Comparison of ENCODE assay signal across 9 mouse cellular contexts in genomic region chr8:78741965-78742364, GRCm38 (mm10).
DNase-seq lines count a peak whose midpoint lies in the region; ATAC-seq lines count a peak whose summit lies in the region.
"Had no signal": no experiment of that assay in that cellular context is flagged by ENCODE, and none has a peak within 500 bp of the region (broad histone marks: within the 10 kb centered on the region; RNA-seq: fewer than 3 reads in every experiment).

No protein-coding gene starts in this region.

- H3K36me3 ChIP-seq in heart, embryonic 16.5 days (ENCODE audit: control insufficient read depth, insufficient read depth), result no peaks in the 10 kb centered on the region
- no peaks in the 10 kb centered on the region for H3K36me3 ChIP-seq in forebrain, embryonic 14.5 days (ENCODE audit: control insufficient read depth, insufficient read depth, low read length)
- no peaks in the 10 kb centered on the region for H3K36me3 ChIP-seq in liver, embryonic 13.5 days
- H3K36me3 ChIP-seq: G1E had no signal

- H3K9me3 ChIP-seq in heart, embryonic 16.5 days (replicated peaks; ENCODE audit: control insufficient read depth, low read length), result no peaks in the 10 kb centered on the region
- no peaks in the 10 kb centered on the region for H3K9me3 ChIP-seq in forebrain, embryonic 14.5 days (replicated peaks; ENCODE audit: control insufficient read depth, low read length)
- no peaks in the 10 kb centered on the region for H3K9me3 ChIP-seq in liver, embryonic 13.5 days (replicated peaks)
- H3K9me3 ChIP-seq: G1E had no signal

- peaks cover 24% of the 10 kb centered on the region for H3K4me1 ChIP-seq in heart, embryonic 16.5 days (ENCODE audit: control insufficient read depth, insufficient read depth, low read length)
- no peaks in the 10 kb centered on the region for H3K4me1 ChIP-seq in forebrain, embryonic 14.5 days (ENCODE audit: control insufficient read depth, insufficient read depth, low read length)
- H3K4me1 ChIP-seq in liver, embryonic 13.5 days (replicated peaks), result no peaks in the 10 kb centered on the region

- peak overlapping the region; percentile 32 for H3K9ac ChIP-seq in heart, embryonic 16.5 days (ENCODE audit: low read length)
- no peak overlapping the region for H3K9ac ChIP-seq in forebrain, embryonic 14.5 days (ENCODE audit: low read length)
- H3K9ac ChIP-seq in liver, embryonic 13.5 days, result no peak overlapping the region

- no peak for DNase-seq in heart, postnatal 4 days
- DNase-seq in MN1 (ENCODE audit: low spot score), result peak; percentile 77
- DNase-seq in forebrain, embryonic 14.5 days (ENCODE audit: low spot score), result peak; percentile 71
- no peak for DNase-seq in liver, embryonic 13.5 days
- DNase-seq in cerebellum, postnatal 25 days, result no peak
- DNase-seq in right cerebral cortex, postnatal 25 days, result no peak
- DNase-seq in adrenal gland, adult 18-20 months (ENCODE audit: low spot score in 2 of 2), result no peak

- no peaks in the 10 kb centered on the region for H3K27me3 ChIP-seq in heart, embryonic 16.5 days (ENCODE audit: control insufficient read depth, insufficient read depth, low read length)
- H3K27me3 ChIP-seq in forebrain, embryonic 14.5 days (replicated peaks; ENCODE audit: control insufficient read depth, insufficient read depth, low read length), result no peaks in the 10 kb centered on the region
- H3K27me3 ChIP-seq in liver, embryonic 13.5 days, result no peaks in the 10 kb centered on the region

- H3K4me3 ChIP-seq in heart, embryonic 16.5 days (ENCODE audit: low read length), result no peak overlapping the region
- H3K4me3 ChIP-seq in forebrain, embryonic 14.5 days (ENCODE audit: low read depth, low read length), result no peak overlapping the region
- no peak overlapping the region for H3K4me3 ChIP-seq in liver, embryonic 13.5 days (replicated peaks)

- H3K27ac ChIP-seq in heart, embryonic 16.5 days (ENCODE audit: low read length), result peak overlapping the region; percentile 97
- H3K27ac ChIP-seq in forebrain, embryonic 14.5 days (ENCODE audit: low read depth, low read length), result peak overlapping the region; percentile 2; the same call in 1 of the 2 replicates
- peak overlapping the region; percentile 41; the same call in 1 of the 2 replicates for H3K27ac ChIP-seq in liver, embryonic 13.5 days

- 15% methylated on average over 3 of the region's 3 CpGs for WGBS in heart, embryonic 16.5 days
- WGBS in forebrain, embryonic 14.5 days, result 37% methylated on average over 3 of the region's 3 CpGs
- WGBS in liver, embryonic 13.5 days (ENCODE audit: insufficient replicate concordance), result 16% methylated on average over 3 of the region's 3 CpGs

- H3K4me2 ChIP-seq in heart, embryonic 16.5 days (ENCODE audit: low read depth, low read length), result peak overlapping the region; percentile 23; the same call in 1 of the 2 replicates
- H3K4me2 ChIP-seq in forebrain, embryonic 14.5 days (ENCODE audit: low read length), result no peak overlapping the region
- no peak overlapping the region for H3K4me2 ChIP-seq in liver, embryonic 13.5 days

- peak; percentile 26 for ATAC-seq in heart, embryonic 16.5 days (replicated peaks; ENCODE audit: extremely low read depth, insufficient read depth, low FRiP score)
- peak; percentile 50 for ATAC-seq in forebrain, embryonic 14.5 days
- no peak for ATAC-seq in liver, embryonic 13.5 days (ENCODE audit: low read depth)

Comparison
In these comparisons a context has a peak if more than half of its experiments do, and no peak if none do; other contexts are left out.
1. H3K27ac ChIP-seq: peak in every context shown above with its lines; median percentile 97 in heart, embryonic 16.5 days; 41 in liver, embryonic 13.5 days; 2 in forebrain, embryonic 14.5 days.
2. DNase-seq: peak in MN1 (single experiment) and forebrain, embryonic 14.5 days (single experiment); none in heart, postnatal 4 days (single experiment), liver, embryonic 13.5 days (single experiment), cerebellum, postnatal 25 days (0 of 2), right cerebral cortex, postnatal 25 days (single experiment) and adrenal gland, adult 18-20 months (0 of 2).